Mouse (Mus musculus) spleen, postnatal 4 days (tissue): Measurements from ENCODE around the gene Gm20661.
A peak's percentile ranks its signal among the peaks of the same experiment; 100 is the strongest.
"Not testable (repeated sequence)": the region's sequence is repeated elsewhere in the genome, so short reads cannot be mapped to it uniquely, and the experiment has no call there.

Experiments used
- DNase-seq, 2 experiments: peaks; one replicate each; pipeline ENCODE4 v3.0.0; 2022; ENCODE audit warnings: low spot score in 2 of 2

Gene Gm20661

GRCm38 (mm10) chr9:108001922-108002770 lies 19.3 kb downstream of the Gm20661 start, which contains the start of gene Ip6k1:
Gene Ip6k1, plus strand, starts transcription at chr9:108002501.
- peak; percentile 99 to 100 for DNase-seq

GRCm38 (mm10) chr9:108002778-108003530 lies 20.1 kb downstream of the Gm20661 start:
- DNase-seq: no peak

GRCm38 (mm10) chr9:108003531-108003890 lies 20.7 kb downstream of the Gm20661 start:
- no peak for DNase-seq

- no peak for DNase-seq
Observed at GRCm38 (mm10) chr9:108008041-108008440, 25.2 kb downstream of the Gm20661 start.

- no peak for DNase-seq
Observed at GRCm38 (mm10) chr9:108010385-108010784, 27.5 kb downstream of the Gm20661 start.

GRCm38 (mm10) chr9:108013577-108013976 lies 30.7 kb downstream of the Gm20661 start:
- DNase-seq: not testable (repeated sequence)

GRCm38 (mm10) chr9:108017127-108017526 lies 34.3 kb downstream of the Gm20661 start:
- DNase-seq: no peak

- no peak for DNase-seq
Observed at GRCm38 (mm10) chr9:108020741-108021140, 37.9 kb downstream of the Gm20661 start.

- no peak for DNase-seq
Observed at GRCm38 (mm10) chr9:108023216-108023615, 40.4 kb downstream of the Gm20661 start.

GRCm38 (mm10) chr9:108026584-108026983 lies 43.7 kb downstream of the Gm20661 start:
- DNase-seq: no peak

- no peak for DNase-seq
Observed at GRCm38 (mm10) chr9:108027867-108028266, 45.0 kb downstream of the Gm20661 start.

GRCm38 (mm10) chr9:108032126-108032525 lies 49.3 kb downstream of the Gm20661 start:
- DNase-seq: no peak

- no peak for DNase-seq
Observed at GRCm38 (mm10) chr9:108035331-108036156, 52.7 kb downstream of the Gm20661 start.
